In the genomic region with DNA sequence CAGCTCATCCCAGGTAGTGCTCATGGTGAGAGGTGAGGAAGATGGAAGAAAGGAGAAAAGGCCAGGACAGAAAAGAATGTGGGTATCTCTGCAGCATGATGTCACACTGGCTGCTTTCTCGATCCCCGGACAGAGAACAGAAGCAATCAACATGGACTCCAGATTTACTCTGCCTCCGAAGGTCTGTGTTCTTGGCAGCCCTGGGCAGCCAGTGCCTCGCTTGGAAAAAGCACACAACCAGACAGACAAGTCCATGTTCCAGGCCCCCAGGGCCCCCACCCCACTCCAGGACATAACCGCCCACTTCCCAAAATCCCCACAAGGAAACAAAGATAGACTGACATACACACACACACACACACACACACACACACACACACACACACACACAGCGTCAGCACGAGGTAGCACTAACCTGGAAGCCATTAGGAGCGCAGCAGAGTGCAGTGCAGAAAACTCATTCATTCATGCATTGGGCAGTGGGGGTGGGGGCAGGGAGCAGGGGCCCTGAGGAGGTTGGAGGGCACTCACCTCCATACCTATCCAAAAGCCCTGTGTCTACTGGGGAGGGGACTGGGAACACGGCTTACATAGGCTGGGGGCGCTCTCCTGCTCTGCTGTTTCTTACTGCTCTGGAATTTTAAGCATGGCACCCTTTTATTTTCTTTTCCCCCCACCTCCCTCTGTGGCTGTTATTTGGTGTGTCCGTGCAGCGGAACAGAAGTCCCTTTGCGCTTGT, we compare ENCODE assay signal across 9 mouse cellular contexts.
DNase-seq lines count a peak whose midpoint lies in the region; ATAC-seq and TF ChIP-seq lines count a peak whose summit lies in the region.
"Had no signal": no experiment of that assay in that cellular context is flagged by ENCODE, and none has a peak within 500 bp of the region (broad histone marks: within the 10 kb centered on the region; RNA-seq: fewer than 3 reads in every experiment).

No protein-coding gene starts in this region.

- no peaks in the 10 kb centered on the region for H3K36me3 ChIP-seq in kidney, embryonic 16.5 days (ENCODE audit: insufficient read depth, low read length)
- no peaks in the 10 kb centered on the region for H3K36me3 ChIP-seq in forebrain, embryonic 14.5 days (ENCODE audit: control insufficient read depth, insufficient read depth, low read length)
- no peaks in the 10 kb centered on the region for H3K36me3 ChIP-seq in liver, embryonic 14.5 days (replicated peaks; ENCODE audit: control insufficient read depth, insufficient read depth, low read depth)

- ATAC-seq in kidney, embryonic 16.5 days (ENCODE audit: low FRiP score, low TSS enrichment) = peak; percentile 72
- peak; percentile 65 for ATAC-seq in forebrain, embryonic 14.5 days
- peak; percentile 21; the same call in 1 of the 2 replicates for ATAC-seq in liver, embryonic 14.5 days (ENCODE audit: insufficient read depth)

- WGBS in kidney, embryonic 16.5 days = 27% methylated on average over 12 of the region's 13 CpGs
- 17% methylated on average over 13 of the region's 13 CpGs for WGBS in forebrain, embryonic 14.5 days
- 36% methylated on average over 13 of the region's 13 CpGs for WGBS in liver, embryonic 14.5 days (ENCODE audit: insufficient replicate concordance)

- no peak for TF ChIP-seq CTCF in liver, embryonic 14.5 days (IDR thresholded peaks at IDR 0.05; ENCODE audit: low read depth)

- peaks cover 18% of the 10 kb centered on the region for H3K4me1 ChIP-seq in kidney, embryonic 16.5 days (ENCODE audit: insufficient read depth, low read length)
- peaks cover 22% of the 10 kb centered on the region for H3K4me1 ChIP-seq in forebrain, embryonic 14.5 days (ENCODE audit: control insufficient read depth, insufficient read depth, low read length)
- H3K4me1 ChIP-seq in liver, embryonic 14.5 days (replicated peaks; ENCODE audit: control insufficient read depth in 2 of 2, insufficient read depth in 2 of 2, low read length in 1 of 2) = no peaks in the 10 kb centered on the region

- no peak for DNase-seq in kidney, postnatal 14 days
- DNase-seq in cerebellum, adult 18-20 months = peak; percentile 46 to 64
- DNase-seq in forebrain, embryonic 14.5 days (ENCODE audit: low spot score) = no peak
- no peak for DNase-seq in liver, embryonic 14.5 days (ENCODE audit: low read depth in 3 of 3, low spot score in 3 of 3)
- DNase-seq in adrenal gland, postnatal 4 days (ENCODE audit: low spot score in 2 of 2) = no peak
- DNase-seq in kidney, adult 11 months = no peak
- no peak for DNase-seq in urinary bladder, adult 2 months (ENCODE audit: low spot score)

- no peaks in the 10 kb centered on the region for H3K27me3 ChIP-seq in kidney, embryonic 16.5 days (ENCODE audit: insufficient read depth, low read length)
- H3K27me3 ChIP-seq in forebrain, embryonic 14.5 days (replicated peaks; ENCODE audit: control insufficient read depth, insufficient read depth, low read length) = no peaks in the 10 kb centered on the region
- H3K27me3 ChIP-seq in liver, embryonic 14.5 days (ENCODE audit: control insufficient read depth, insufficient read depth, low read length) = no peaks in the 10 kb centered on the region

- H3K9me3 ChIP-seq in kidney, embryonic 16.5 days (ENCODE audit: low read length) = no peaks in the 10 kb centered on the region
- H3K9me3 ChIP-seq in forebrain, embryonic 14.5 days (replicated peaks; ENCODE audit: control insufficient read depth, low read length) = no peaks in the 10 kb centered on the region
- H3K9me3 ChIP-seq in liver, embryonic 14.5 days (ENCODE audit: control insufficient read depth, low read length) = no peaks in the 10 kb centered on the region

- H3K4me2 ChIP-seq in kidney, embryonic 16.5 days (replicated peaks; ENCODE audit: low read depth, low read length) = peak overlapping the region; percentile 57
- H3K4me2 ChIP-seq in forebrain, embryonic 14.5 days (ENCODE audit: low read length) = peak overlapping the region; percentile 61
- H3K4me2 ChIP-seq in liver, embryonic 14.5 days (ENCODE audit: low read depth) = peak overlapping the region; percentile 29

- H3K27ac ChIP-seq in kidney, embryonic 16.5 days (ENCODE audit: low read length) = peak overlapping the region; percentile 27; the same call in 1 of the 2 replicates
- H3K27ac ChIP-seq in forebrain, embryonic 14.5 days (ENCODE audit: low read depth, low read length) = peak overlapping the region; percentile 86
- no peak overlapping the region for H3K27ac ChIP-seq in liver, embryonic 14.5 days
- H3K27ac ChIP-seq: heart, adult 2 months had no signal

- 0 out of 2 replicates have a peak overlapping the region, but pooled peaks have one; percentile 12 for H3K9ac ChIP-seq in kidney, embryonic 16.5 days (replicated peaks; ENCODE audit: low read length)
- peak overlapping the region; percentile 62 for H3K9ac ChIP-seq in forebrain, embryonic 14.5 days (ENCODE audit: low read length)
- H3K9ac ChIP-seq in liver, embryonic 14.5 days (replicated peaks) = no peak overlapping the region

- no peak for TF ChIP-seq EP300 in liver, embryonic 14.5 days (IDR thresholded peaks at IDR 0.05; ENCODE audit: low read depth)

- H3K4me3 ChIP-seq in kidney, embryonic 16.5 days (ENCODE audit: low read length) = peak overlapping the region; percentile 33
- H3K4me3 ChIP-seq in forebrain, embryonic 14.5 days (ENCODE audit: low read depth, low read length) = peak overlapping the region; percentile 33
- no peak overlapping the region for H3K4me3 ChIP-seq in liver, embryonic 14.5 days (ENCODE audit: insufficient read depth in 1 of 2, low read depth in 2 of 2, low read length in 2 of 2)
- H3K4me3 ChIP-seq: heart, adult 2 months had no signal

Comparison
In these comparisons a context has a peak if more than half of its experiments do, and no peak if none do; other contexts are left out.
1. ATAC-seq: peak in every context shown above with its lines; median percentile 72 in kidney, embryonic 16.5 days; 65 in forebrain, embryonic 14.5 days; 21 in liver, embryonic 14.5 days.
2. H3K4me3 ChIP-seq: peak in kidney, embryonic 16.5 days (single experiment) and forebrain, embryonic 14.5 days (single experiment); none in liver, embryonic 14.5 days (0 of 2).
3. DNase-seq: peak in cerebellum, adult 18-20 months (2 of 2); none in kidney, postnatal 14 days (single experiment), forebrain, embryonic 14.5 days (single experiment), liver, embryonic 14.5 days (0 of 3), adrenal gland, postnatal 4 days (0 of 2), kidney, adult 11 months (single experiment) and urinary bladder, adult 2 months (single experiment).
4. Peak in every context shown above with its lines, with median percentiles within 50 percentile points of each other: H3K4me2 ChIP-seq.